Comparison of ENCODE assay signal across 12 mouse cellular contexts in the genomic region with DNA sequence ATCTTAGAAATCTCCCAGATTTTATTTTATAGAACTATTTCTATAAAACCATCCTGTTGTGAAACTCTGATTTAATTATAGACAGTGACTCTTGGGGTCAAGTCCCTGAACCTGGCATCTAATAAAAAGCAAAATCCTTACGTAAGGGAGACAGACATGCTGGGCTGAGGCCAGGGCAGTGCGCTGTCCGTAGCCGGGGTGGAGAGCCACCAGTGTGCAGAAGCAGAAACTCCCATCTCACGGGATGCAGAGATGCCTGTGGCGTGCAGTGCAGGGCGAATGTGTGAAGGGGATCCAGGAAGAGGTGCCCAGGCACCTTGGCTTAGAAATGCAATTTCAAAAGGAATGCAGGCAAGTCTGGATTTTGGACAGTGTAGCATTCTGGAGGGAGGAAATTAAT.
A peak's percentile ranks its signal among the peaks of the same experiment; 100 is the strongest.
DNase-seq lines count a peak whose midpoint lies in the region; ATAC-seq lines count a peak whose summit lies in the region.
"Had no signal": no experiment of that assay in that cellular context is flagged by ENCODE, and none has a peak within 500 bp of the region (broad histone marks: within the 10 kb centered on the region; RNA-seq: fewer than 3 reads in every experiment).

No protein-coding gene starts in this region.

- no peak overlapping the region for H3K4me3 ChIP-seq in hindbrain, embryonic 10.5 days
- H3K4me3 ChIP-seq in hindbrain, embryonic 11.5 days (ENCODE audit: low read depth, low read length), result no peak overlapping the region

- H3K27ac ChIP-seq in hindbrain, embryonic 10.5 days, result peak overlapping the region; percentile 74
- no peak overlapping the region for H3K27ac ChIP-seq in hindbrain, embryonic 11.5 days (ENCODE audit: low read depth, low read length)
- H3K27ac ChIP-seq: liver, embryonic 14.5 days had no signal

- H3K36me3 ChIP-seq in hindbrain, embryonic 10.5 days, result peaks cover 10% of the 10 kb centered on the region; the same call in 1 of the 2 replicates
- H3K36me3 ChIP-seq in hindbrain, embryonic 11.5 days (ENCODE audit: control insufficient read depth, insufficient read depth, low read length), result peaks cover 2% of the 10 kb centered on the region; the same call in 1 of the 2 replicates

- intact Hi-C loops in gastrocnemius, postnatal 36 days (cut with DNase I), result no loop called here

- no peak overlapping the region for H3K4me2 ChIP-seq in hindbrain, embryonic 11.5 days (replicated peaks; ENCODE audit: low read depth, low read length)

- no peaks in the 10 kb centered on the region for H3K9me3 ChIP-seq in hindbrain, embryonic 10.5 days
- no peaks in the 10 kb centered on the region for H3K9me3 ChIP-seq in hindbrain, embryonic 11.5 days (ENCODE audit: control insufficient read depth, low read length)

- H3K9ac ChIP-seq in hindbrain, embryonic 11.5 days (ENCODE audit: low read depth, low read length), result no peak overlapping the region
- H3K9ac ChIP-seq: liver, embryonic 14.5 days had no signal

- WGBS in hindbrain, embryonic 10.5 days, result 79% methylated on average over 7 of the region's 7 CpGs
- 72% methylated on average over 7 of the region's 7 CpGs for WGBS in hindbrain, embryonic 11.5 days

- no peak for DNase-seq in hindbrain, embryonic 10.5 days (ENCODE audit: low spot score)
- no peak for DNase-seq in hindbrain, embryonic 11.5 days (ENCODE audit: low spot score)
- peak; percentile 7 to 36 for DNase-seq in urinary bladder, postnatal 36 days (ENCODE audit: low spot score in 2 of 2)
- DNase-seq in urinary bladder, postnatal 10 days (ENCODE audit: low spot score), result no peak
- peak; percentile 36 to 42 for DNase-seq in gastrocnemius, postnatal 36 days
- DNase-seq in embryo, embryonic 11 days, result no peak
- DNase-seq in layer of hippocampus, postnatal 36 days, result no peak
- DNase-seq: right cerebral cortex, adult 18-20 months; thymus, postnatal 25 days had no signal

- no peak for ATAC-seq in hindbrain, embryonic 11.5 days (ENCODE audit: low FRiP score)
- ATAC-seq in granulocyte monocyte progenitor cell, adult 5-6 weeks (replicated peaks; ENCODE audit: poor library complexity, severe bottlenecking), result no peak

- no peaks in the 10 kb centered on the region for H3K27me3 ChIP-seq in hindbrain, embryonic 10.5 days (ENCODE audit: insufficient read depth, poor library complexity, severe bottlenecking)
- H3K27me3 ChIP-seq in hindbrain, embryonic 11.5 days (ENCODE audit: control insufficient read depth, insufficient read depth, low read length), result no peaks in the 10 kb centered on the region
- H3K27me3 ChIP-seq: CH12.LX had no signal

- H3K4me1 ChIP-seq in hindbrain, embryonic 10.5 days (replicated peaks), result peaks cover 37% of the 10 kb centered on the region
- H3K4me1 ChIP-seq in hindbrain, embryonic 11.5 days (replicated peaks; ENCODE audit: control insufficient read depth, insufficient read depth, low read length), result no peaks in the 10 kb centered on the region

Comparison
In these comparisons a context has a peak if more than half of its experiments do, and no peak if none do; other contexts are left out.
1. DNase-seq: peak in urinary bladder, postnatal 36 days (2 of 2) and gastrocnemius, postnatal 36 days (2 of 2); none in hindbrain, embryonic 10.5 days (single experiment), hindbrain, embryonic 11.5 days (single experiment), urinary bladder, postnatal 10 days (single experiment), embryo, embryonic 11 days (single experiment) and layer of hippocampus, postnatal 36 days (0 of 2).